Mouse (Mus musculus) layer of hippocampus, adult 18-20 months (tissue): ENCODE measurements around the gene Rai1. TPM values are rescaled to one million over a fixed set of nuclear protein-coding genes. Genes with fewer than 3 reads are reported as not detected.

Experiments used
- DNase-seq, 2 experiments: peaks; one replicate each; pipeline ENCODE4 v3.0.0; 2022; ENCODE audit warnings: low spot score in 2 of 2
- total RNA-seq, 2 experiments: library from RNA; stranded (reverse); gene quantifications; 2 replicates each; pipeline ENCODE4 v1.2.3; 2021

Rai1 gene
- total RNA-seq, 2 experiments from 2014 or later: 76.2 to 80.9 TPM

- no peak for DNase-seq
Measured at GRCm38 (mm10) chr11:60093984-60094587, 10.7 kb upstream of the Rai1 start.

GRCm38 (mm10) chr11:60094909-60095810, 9.7 kb upstream of the Rai1 start:
- no peak for DNase-seq

- DNase-seq: no peak
Measured at GRCm38 (mm10) chr11:60099555-60100186, 5.1 kb upstream of the Rai1 start.

- no peak for DNase-seq
Measured at GRCm38 (mm10) chr11:60100827-60101555, 3.8 kb upstream of the Rai1 start.

GRCm38 (mm10) chr11:60101986-60102385, 2.8 kb upstream of the Rai1 start:
- no peak for DNase-seq

GRCm38 (mm10) chr11:60102664-60103063, 2.1 kb upstream of the Rai1 start:
- no peak for DNase-seq

GRCm38 (mm10) chr11:60103567-60103966, 1.2 kb upstream of the Rai1 start:
- no peak for DNase-seq

- peak in 1 of 2 experiments; percentile 68 for DNase-seq
Measured at GRCm38 (mm10) chr11:60105593-60106542, 1.1 kb downstream of the Rai1 start.

GRCm38 (mm10) chr11:60106543-60107110, 1.8 kb downstream of the Rai1 start:
- peak; percentile 79 to 83 for DNase-seq

- no peak for DNase-seq
Measured at GRCm38 (mm10) chr11:60107449-60107848, 2.6 kb downstream of the Rai1 start.

GRCm38 (mm10) chr11:60108631-60109172, 3.9 kb downstream of the Rai1 start:
- no peak for DNase-seq

- DNase-seq: no peak
Measured at GRCm38 (mm10) chr11:60110386-60110785, 5.6 kb downstream of the Rai1 start.

- no peak for DNase-seq
Measured at GRCm38 (mm10) chr11:60111576-60111975, 6.8 kb downstream of the Rai1 start.

GRCm38 (mm10) chr11:60113624-60114023, 8.8 kb downstream of the Rai1 start:
- no peak for DNase-seq

- DNase-seq: peak in 1 of 2 experiments; percentile 36
Measured at GRCm38 (mm10) chr11:60114296-60115023, 9.6 kb downstream of the Rai1 start.

GRCm38 (mm10) chr11:60115024-60115538, 10.3 kb downstream of the Rai1 start:
- DNase-seq: peak; percentile 86 to 90

GRCm38 (mm10) chr11:60115638-60116276, 10.9 kb downstream of the Rai1 start:
- DNase-seq: no peak
